Mouse (Mus musculus): ENCODE results near the gene Cxcr1.
"Not testable (repeated sequence)": the region's sequence is repeated elsewhere in the genome, so short reads cannot be mapped to it uniquely, and the experiment has no call there.

Gene Cxcr1

GRCm38 (mm10) chr1:74196621-74197419, 2.4 kb upstream of the Cxcr1 start:
- DNase-seq (ENCODE audit: low spot score in 2 of 2), result no peak

DNA sequence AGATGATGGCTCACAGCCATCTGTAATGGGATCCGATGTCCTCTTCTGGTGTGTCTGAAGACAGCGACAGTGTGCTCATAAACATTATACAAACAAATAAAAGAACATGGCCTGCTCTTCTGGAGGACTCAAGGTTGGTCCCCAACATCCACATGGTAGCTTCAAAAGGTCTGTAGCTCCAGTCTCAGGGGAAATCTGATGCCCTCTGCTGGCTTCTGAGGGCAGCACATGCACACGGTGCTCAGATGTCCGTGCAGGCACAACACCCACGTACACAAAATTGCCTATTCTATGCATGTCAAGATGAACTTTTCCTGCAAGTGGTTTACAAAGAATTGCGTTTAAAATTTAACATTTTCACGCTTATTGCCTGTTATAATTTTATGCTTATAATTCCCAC, 1.5 kb upstream of the Cxcr1 start:
- no peak for DNase-seq (ENCODE audit: low spot score in 2 of 2)

GRCm38 (mm10) chr1:74192711-74193110, 1.7 kb downstream of the Cxcr1 start:
- DNase-seq (ENCODE audit: low spot score in 2 of 2), result no peak

DNA sequence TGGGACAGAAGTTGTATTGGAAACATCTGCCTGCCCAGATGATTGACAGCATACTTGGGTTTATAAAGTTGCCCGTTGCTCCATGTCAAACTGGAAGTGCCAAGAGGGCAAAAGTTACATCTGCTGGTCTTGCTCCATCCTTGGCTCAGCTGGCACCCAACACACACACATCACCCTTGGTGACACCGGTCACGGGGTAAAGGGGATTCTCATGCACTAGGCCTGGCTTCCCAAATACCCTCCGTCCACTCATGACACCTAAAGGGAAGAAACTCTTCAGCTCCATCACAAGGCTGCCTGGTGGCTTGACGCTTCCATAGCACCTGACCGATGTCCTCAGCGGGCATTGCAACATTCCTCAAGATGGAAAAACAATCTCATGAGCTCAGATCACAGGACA, 4.0 kb downstream of the Cxcr1 start:
- no peak for DNase-seq (ENCODE audit: low spot score in 2 of 2)

- no peak for DNase-seq (ENCODE audit: low spot score in 2 of 2)
Observed at GRCm38 (mm10) chr1:74183006-74183405, 11.4 kb downstream of the Cxcr1 start.

GRCm38 (mm10) chr1:74181462-74181861, 13.0 kb downstream of the Cxcr1 start:
- no peak for DNase-seq (ENCODE audit: low spot score in 2 of 2)

DNA sequence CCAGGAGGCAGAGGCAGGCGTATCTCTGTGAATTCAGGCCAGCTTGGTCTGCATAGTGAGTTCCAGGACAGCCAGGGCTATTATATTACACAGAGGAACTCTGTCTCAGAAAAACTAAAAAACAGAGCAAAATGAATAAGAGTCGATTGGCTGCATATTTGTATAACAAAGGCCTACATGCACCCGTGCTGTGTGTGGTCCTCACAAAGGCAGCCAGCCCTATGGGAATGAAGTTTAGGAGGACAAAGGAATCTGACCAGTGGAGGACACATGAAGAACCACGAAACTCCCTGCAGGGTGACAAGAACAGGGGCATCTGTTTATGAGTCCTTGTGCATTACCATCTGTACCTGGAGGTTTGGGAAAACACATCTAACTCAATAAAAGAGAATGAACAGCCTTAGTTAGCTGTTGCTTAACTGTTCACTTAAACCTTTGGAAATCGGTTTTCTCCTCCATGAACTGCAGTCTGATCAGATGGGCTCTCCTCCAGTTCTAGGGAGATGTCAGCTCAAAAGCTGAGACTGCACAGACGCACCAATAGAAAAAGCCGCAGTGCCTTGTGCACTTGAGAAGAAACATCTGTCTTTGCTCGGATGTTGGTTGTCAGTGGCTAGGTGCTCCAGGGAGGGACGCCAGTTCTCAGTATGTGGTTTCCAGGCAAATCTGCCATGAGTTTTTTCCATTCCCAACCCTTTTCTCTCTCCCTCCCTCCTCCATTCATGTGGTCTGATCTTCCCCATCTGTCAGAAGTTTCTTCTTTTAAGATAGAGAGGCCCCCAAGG, 14.6 kb downstream of the Cxcr1 start:
- peak in 1 of 2 experiments; percentile 23 for DNase-seq (ENCODE audit: low spot score in 2 of 2)

DNA sequence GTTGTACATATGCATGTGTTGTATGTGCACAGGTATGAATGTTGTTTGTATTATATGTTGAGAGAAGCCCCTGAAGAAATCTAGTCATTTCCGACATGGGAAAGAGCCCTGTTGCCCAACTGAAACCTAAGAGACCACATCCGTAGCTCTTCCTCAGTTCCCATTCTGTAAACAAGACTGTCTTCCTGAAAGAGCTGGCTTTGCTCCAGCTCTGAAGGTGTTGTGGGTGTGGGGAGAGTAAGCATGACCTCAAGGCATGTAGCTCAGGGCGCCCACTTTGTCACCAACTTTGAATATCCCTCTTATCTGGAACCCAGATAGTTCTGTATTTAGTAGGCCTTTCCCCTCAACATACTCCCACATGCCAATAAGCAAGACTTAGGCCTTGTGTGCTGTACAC, 15.8 kb downstream of the Cxcr1 start:
- DNase-seq (ENCODE audit: low spot score in 2 of 2), result no peak

DNA sequence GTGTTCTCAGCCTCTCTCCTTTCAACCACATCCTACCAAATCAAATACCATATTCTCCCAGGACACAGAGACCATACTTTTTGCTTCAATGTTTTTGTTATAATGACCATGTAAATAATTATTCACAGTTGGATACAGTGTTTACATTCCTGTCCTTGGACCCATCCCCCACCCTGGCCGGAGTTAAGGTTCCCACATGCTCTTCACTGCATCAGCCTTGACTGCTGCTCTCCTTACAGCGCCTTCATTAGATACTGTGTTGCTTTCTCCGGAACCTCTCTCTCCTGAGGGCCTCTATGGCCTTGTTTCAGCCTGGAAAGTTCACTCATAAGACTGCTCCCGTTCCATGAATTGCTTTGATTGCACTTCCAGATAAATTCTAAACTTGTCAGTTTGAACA, 18.7 kb downstream of the Cxcr1 start:
- DNase-seq (ENCODE audit: low spot score in 2 of 2), result no peak

GRCm38 (mm10) chr1:74172722-74173121, 21.7 kb downstream of the Cxcr1 start:
- DNase-seq (ENCODE audit: low spot score in 2 of 2), result no peak

- DNase-seq (ENCODE audit: low spot score in 2 of 2), result no peak
Observed at GRCm38 (mm10) chr1:74169721-74170120, 24.7 kb downstream of the Cxcr1 start.

DNA sequence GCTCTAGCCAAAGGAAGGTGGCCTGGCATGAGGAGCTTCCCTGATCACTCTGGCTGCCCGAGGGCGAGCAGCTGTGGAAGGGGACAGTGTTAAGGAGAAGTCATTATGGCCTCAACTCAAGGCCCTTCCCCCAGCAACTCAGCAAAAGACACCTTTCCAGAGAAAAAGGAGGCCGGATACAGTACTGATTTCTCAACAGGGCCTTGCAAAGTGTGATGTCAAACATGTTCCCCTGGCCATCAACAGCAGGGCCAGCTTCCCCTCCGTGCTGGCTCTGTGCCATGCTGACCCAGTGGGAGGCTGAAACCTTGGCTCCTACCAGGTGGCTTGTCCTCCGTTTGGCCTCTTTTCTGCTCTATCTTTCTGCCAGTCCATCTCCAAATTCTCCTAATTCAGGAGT, 27.3 kb downstream of the Cxcr1 start:
- no peak for DNase-seq (ENCODE audit: low spot score in 2 of 2)

DNA sequence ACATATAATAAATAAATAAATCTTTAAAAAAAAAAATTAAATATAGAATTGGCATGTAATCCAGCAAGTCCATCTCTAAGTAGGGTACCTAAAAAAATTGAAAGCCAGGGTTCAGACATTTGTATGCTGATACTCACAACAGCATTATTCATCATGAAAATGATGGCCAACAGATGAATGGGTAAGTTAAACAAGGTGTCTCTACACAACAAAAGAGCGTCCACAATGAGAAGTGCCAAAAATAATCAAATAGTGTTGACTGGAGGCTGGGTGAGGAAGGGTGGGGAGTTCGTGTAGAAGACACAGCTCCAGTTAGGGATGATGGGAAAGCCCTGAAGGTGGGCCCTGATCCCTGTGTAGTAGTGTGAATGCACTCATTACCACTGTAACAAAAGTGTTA, 34.4 kb downstream of the Cxcr1 start:
- no peak for DNase-seq (ENCODE audit: low spot score in 2 of 2)

GRCm38 (mm10) chr1:74159613-74160012, 34.8 kb downstream of the Cxcr1 start:
- not testable (repeated sequence) for DNase-seq (ENCODE audit: low spot score in 2 of 2)

- no peak for DNase-seq (ENCODE audit: low spot score in 2 of 2)
Observed at GRCm38 (mm10) chr1:74156381-74156910, 38.0 kb downstream of the Cxcr1 start.

- DNase-seq (ENCODE audit: low spot score in 2 of 2), result no peak
Observed at GRCm38 (mm10) chr1:74155435-74156012, 38.9 kb downstream of the Cxcr1 start.

GRCm38 (mm10) chr1:74153461-74154184, 40.8 kb downstream of the Cxcr1 start, which contains the start of gene Cxcr2:
Gene Cxcr2, plus strand, starts transcription at chr1:74153989.
- no peak for DNase-seq (ENCODE audit: low spot score in 2 of 2)

- DNase-seq (ENCODE audit: low spot score in 2 of 2), result no peak
Observed at GRCm38 (mm10) chr1:74151091-74151490, 43.3 kb downstream of the Cxcr1 start.

GRCm38 (mm10) chr1:74150101-74150500, 44.3 kb downstream of the Cxcr1 start:
- no peak for DNase-seq (ENCODE audit: low spot score in 2 of 2)

DNA sequence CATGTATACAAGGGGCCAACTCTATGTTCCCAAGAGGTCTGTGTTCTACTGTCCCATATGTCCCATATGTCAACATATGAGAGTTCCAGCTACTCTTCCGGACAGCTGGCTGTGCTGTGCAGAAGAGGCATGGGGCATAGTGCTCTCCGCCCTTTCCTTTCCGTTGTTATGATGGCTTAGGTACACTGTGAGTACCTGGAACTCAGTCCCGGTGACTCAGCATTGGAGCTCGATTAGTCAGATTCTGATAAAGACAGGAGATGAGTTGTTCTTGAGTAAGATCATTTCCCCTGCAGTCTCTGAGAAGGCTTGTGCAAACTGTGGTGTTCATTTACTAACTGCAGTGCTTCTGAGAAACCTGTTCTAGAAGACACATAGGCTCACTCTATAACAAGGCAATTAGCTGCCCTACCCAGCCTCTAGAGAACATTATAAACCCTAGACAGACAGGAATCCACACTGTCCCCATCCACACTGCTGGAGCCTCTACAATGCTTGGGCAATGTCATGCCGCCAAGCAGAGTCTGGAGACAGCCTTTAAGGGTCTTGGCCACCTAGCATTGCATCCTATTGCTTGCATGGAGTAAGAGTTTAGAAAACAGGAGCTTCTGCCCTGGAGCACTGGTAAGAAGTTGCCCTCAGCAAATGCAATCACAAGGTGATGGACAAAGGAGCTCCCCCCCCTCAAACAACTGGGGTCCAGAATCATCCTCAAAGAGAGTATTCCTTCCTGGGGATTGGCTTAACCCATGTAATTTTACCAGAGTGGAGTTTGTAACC, 45.1 kb downstream of the Cxcr1 start:
- DNase-seq (ENCODE audit: low spot score in 2 of 2), result no peak

All from urinary bladder, postnatal 4 days (tissue).